Mouse (Mus musculus) urinary bladder, adult 2 months (tissue): ENCODE data around the gene Trh. TPM values are rescaled to one million over a fixed set of nuclear protein-coding genes. Genes with fewer than 3 reads are reported as not detected.
A peak's percentile ranks its signal among the peaks of the same experiment; 100 is the strongest.

Experiments
- DNase-seq: peaks from one replicate; pipeline ENCODE4 v3.0.0; 2022; ENCODE audit warnings: low spot score
- polyA plus RNA-seq: library from polyadenylated mRNA; depleted of rRNA; stranded (reverse); fragments of >200 nt; gene quantifications from 2 replicates; pipeline ENCODE4 v1.2.3, GENCODE M21; 2012; rRNA removed

Gene Trh
- polyA plus RNA-seq, 1 experiment = 0.22 TPM

GRCm38 (mm10) chr6:92222021-92222420 is 22.4 kb downstream of the Trh start:
- no peak for DNase-seq

DNA sequence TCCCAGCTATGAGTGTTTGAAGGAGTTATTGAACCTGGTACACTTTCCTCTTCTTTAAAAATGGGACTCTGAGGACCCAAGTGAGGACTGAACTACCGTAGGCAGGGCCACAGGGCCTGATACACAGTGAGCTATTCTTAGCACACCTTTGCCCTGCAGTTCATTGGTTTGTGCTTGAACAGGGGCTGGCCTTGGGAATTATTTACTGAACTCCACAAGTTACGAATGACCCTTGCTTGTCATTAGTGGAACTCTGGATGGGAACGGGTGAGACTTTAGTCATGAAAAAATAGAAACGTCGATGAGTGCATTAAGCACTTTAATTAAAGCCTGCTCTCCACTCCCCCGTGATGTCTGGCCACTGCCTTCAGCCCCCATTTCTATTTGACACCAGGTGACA is 22.8 kb downstream of the Trh start:
- no peak for DNase-seq

GRCm38 (mm10) chr6:92219445-92219844 is 25.0 kb downstream of the Trh start:
- no peak for DNase-seq

- DNase-seq = peak; percentile 72
Observed at GRCm38 (mm10) chr6:92214773-92215449, 29.5 kb downstream of the Trh start, which contains the start of gene Rbsn. Gene Rbsn, minus strand, starts transcription at chr6:92214925.

GRCm38 (mm10) chr6:92214055-92214772 is 30.2 kb downstream of the Trh start:
- peak; percentile 22 for DNase-seq

GRCm38 (mm10) chr6:92199414-92199813 is 45.0 kb downstream of the Trh start:
- DNase-seq = no peak

Other genes with a start within 250 kb of the Trh start
- gene Nr2c2, start 153.3 kb downstream of the Trh start, polyA plus RNA-seq = 18.9 and 19.7 TPM in 2 replicates
- gene Mrps25, start 60.6 kb downstream of the Trh start, polyA plus RNA-seq = 31.2 and 34.1 TPM in 2 replicates
- gene Rbsn, start 29.7 kb downstream of the Trh start, polyA plus RNA-seq = 11.5 and 13.9 TPM in 2 replicates